25 mouse cellular contexts compared by ENCODE assay signal in genomic region chrX:68512213-68512766, GRCm38 (mm10).
DNase-seq lines count a peak whose midpoint lies in the region; ATAC-seq and TF ChIP-seq lines count a peak whose summit lies in the region.
"Had no signal": no experiment of that assay in that cellular context is flagged by ENCODE, and none has a peak within 500 bp of the region (broad histone marks: within the 10 kb centered on the region; RNA-seq: fewer than 3 reads in every experiment).

No protein-coding gene starts in this region.

- no peak overlapping the region for H3K4me3 ChIP-seq in forebrain, embryonic 11.5 days (ENCODE audit: low read depth, low read length)
- H3K4me3 ChIP-seq in forebrain, embryonic 15.5 days: no peak overlapping the region
- no peak overlapping the region for H3K4me3 ChIP-seq in hindbrain, embryonic 12.5 days
- H3K4me3 ChIP-seq in hindbrain, postnatal 0 days (ENCODE audit: low read length): no peak overlapping the region
- H3K4me3 ChIP-seq: forebrain, embryonic 10.5 days; heart, embryonic 13.5 days; hindbrain, embryonic 15.5 days; layer of hippocampus, adult 2 months; stomach, embryonic 15.5 days had no signal

- no peaks in the 10 kb centered on the region for H3K36me3 ChIP-seq in forebrain, embryonic 11.5 days (ENCODE audit: control insufficient read depth, insufficient read depth, low read length)
- H3K36me3 ChIP-seq in forebrain, embryonic 15.5 days: no peaks in the 10 kb centered on the region
- H3K36me3 ChIP-seq in hindbrain, embryonic 12.5 days: no peaks in the 10 kb centered on the region
- H3K36me3 ChIP-seq in hindbrain, postnatal 0 days (ENCODE audit: insufficient read depth, low read length): no peaks in the 10 kb centered on the region
- H3K36me3 ChIP-seq: forebrain, embryonic 10.5 days; heart, embryonic 13.5 days; hindbrain, embryonic 15.5 days; stomach, embryonic 15.5 days had no signal

- no peak overlapping the region for H3K27ac ChIP-seq in forebrain, embryonic 11.5 days (ENCODE audit: low read depth, low read length)
- H3K27ac ChIP-seq in forebrain, embryonic 15.5 days (replicated peaks): no peak overlapping the region
- no peak overlapping the region for H3K27ac ChIP-seq in hindbrain, embryonic 12.5 days
- H3K27ac ChIP-seq in hindbrain, postnatal 0 days: no peak overlapping the region
- H3K27ac ChIP-seq: forebrain, embryonic 10.5 days; heart, embryonic 13.5 days; hindbrain, embryonic 15.5 days; layer of hippocampus, adult 2 months; stomach, embryonic 15.5 days had no signal

- no peak for DNase-seq in forebrain, embryonic 11.5 days (ENCODE audit: low spot score)
- DNase-seq in hindbrain, postnatal 0 days (ENCODE audit: low spot score): no peak
- DNase-seq in retina, postnatal 1 day: peak; percentile 36
- DNase-seq in retina, embryonic 14.5 days (ENCODE audit: low spot score): no peak
- no peak for DNase-seq in right cerebral cortex, adult 18-20 months
- DNase-seq in frontal cortex, adult 2 months (ENCODE audit: extremely low spot score in 1 of 2, low spot score in 1 of 2): no peak
- DNase-seq: adrenal gland, postnatal 10 days; cerebellum, adult 2 months; cerebellum, postnatal 36 days; gastrocnemius, postnatal 14 days; heart, adult 18-20 months; heart, postnatal 14 days; kidney, adult 9 months; kidney, postnatal 25 days; lung, postnatal 4 days; thymus, postnatal 25 days had no signal

- no peaks in the 10 kb centered on the region for H3K4me1 ChIP-seq in forebrain, embryonic 11.5 days (replicated peaks; ENCODE audit: control insufficient read depth, insufficient read depth, low read length)
- H3K4me1 ChIP-seq in forebrain, embryonic 15.5 days: no peaks in the 10 kb centered on the region
- H3K4me1 ChIP-seq in hindbrain, embryonic 12.5 days: no peaks in the 10 kb centered on the region
- no peaks in the 10 kb centered on the region for H3K4me1 ChIP-seq in hindbrain, postnatal 0 days (ENCODE audit: insufficient read depth, low read length)
- H3K4me1 ChIP-seq: forebrain, embryonic 10.5 days; heart, embryonic 13.5 days; hindbrain, embryonic 15.5 days; stomach, embryonic 15.5 days had no signal

- no peaks in the 10 kb centered on the region for H3K27me3 ChIP-seq in forebrain, embryonic 11.5 days (ENCODE audit: control insufficient read depth, insufficient read depth, low read length)
- H3K27me3 ChIP-seq in forebrain, embryonic 15.5 days: no peaks in the 10 kb centered on the region
- no peaks in the 10 kb centered on the region for H3K27me3 ChIP-seq in hindbrain, embryonic 12.5 days
- H3K27me3 ChIP-seq in hindbrain, postnatal 0 days (ENCODE audit: insufficient read depth, low read length): no peaks in the 10 kb centered on the region
- H3K27me3 ChIP-seq: heart, embryonic 13.5 days; hindbrain, embryonic 15.5 days; stomach, embryonic 15.5 days had no signal

- TF ChIP-seq CTCF in hindbrain, postnatal 0 days (IDR thresholded peaks at IDR 0.05; ENCODE audit: low read depth): no peak

- H3K9ac ChIP-seq in forebrain, embryonic 11.5 days (ENCODE audit: low read length): no peak overlapping the region
- no peak overlapping the region for H3K9ac ChIP-seq in forebrain, embryonic 15.5 days (replicated peaks)
- no peak overlapping the region for H3K9ac ChIP-seq in hindbrain, embryonic 12.5 days
- H3K9ac ChIP-seq in hindbrain, postnatal 0 days (replicated peaks; ENCODE audit: low read length): no peak overlapping the region
- H3K9ac ChIP-seq: heart, embryonic 13.5 days; hindbrain, embryonic 15.5 days; stomach, embryonic 15.5 days had no signal

- H3K4me2 ChIP-seq in forebrain, embryonic 11.5 days (ENCODE audit: low read depth, low read length, severe bottlenecking): no peak overlapping the region
- H3K4me2 ChIP-seq in forebrain, embryonic 15.5 days (replicated peaks): no peak overlapping the region
- no peak overlapping the region for H3K4me2 ChIP-seq in hindbrain, embryonic 12.5 days (replicated peaks)
- H3K4me2 ChIP-seq in hindbrain, postnatal 0 days (ENCODE audit: low read depth, low read length): no peak overlapping the region
- H3K4me2 ChIP-seq: heart, embryonic 13.5 days; hindbrain, embryonic 15.5 days; stomach, embryonic 15.5 days had no signal

- WGBS in forebrain, embryonic 11.5 days: 11% methylated on average over 1 of the region's 1 CpGs
- WGBS in forebrain, embryonic 15.5 days: 16% methylated on average over 1 of the region's 1 CpGs
- 13% methylated on average over 1 of the region's 1 CpGs for WGBS in hindbrain, embryonic 12.5 days
- 20% methylated on average over 1 of the region's 1 CpGs for WGBS in hindbrain, postnatal 0 days

- H3K9me3 ChIP-seq in forebrain, embryonic 11.5 days (ENCODE audit: control insufficient read depth, low read length): no peaks in the 10 kb centered on the region
- H3K9me3 ChIP-seq in forebrain, embryonic 15.5 days: no peaks in the 10 kb centered on the region
- H3K9me3 ChIP-seq in hindbrain, embryonic 12.5 days (replicated peaks): no peaks in the 10 kb centered on the region
- H3K9me3 ChIP-seq in hindbrain, postnatal 0 days (ENCODE audit: low read length): no peaks in the 10 kb centered on the region
- H3K9me3 ChIP-seq: forebrain, embryonic 10.5 days; heart, embryonic 13.5 days; hindbrain, embryonic 15.5 days; stomach, embryonic 15.5 days had no signal

- ATAC-seq in forebrain, embryonic 11.5 days (replicated peaks; ENCODE audit: low FRiP score): peak; percentile 76
- ATAC-seq in forebrain, embryonic 15.5 days (replicated peaks): no peak
- ATAC-seq in hindbrain, embryonic 12.5 days (ENCODE audit: low FRiP score): peak; percentile 78
- no peak for ATAC-seq in hindbrain, postnatal 0 days
- ATAC-seq: CD4-positive, CD25-positive, alpha-beta regulatory T cell, adult 4 months; intestine, embryonic 16.5 days had no signal

Comparison
In these comparisons a context has a peak if more than half of its experiments do, and no peak if none do; other contexts are left out.
1. ATAC-seq: peak in forebrain, embryonic 11.5 days (single experiment) and hindbrain, embryonic 12.5 days (single experiment); none in forebrain, embryonic 15.5 days (single experiment) and hindbrain, postnatal 0 days (single experiment).